Mouse (Mus musculus) C2C12 (cell line): ENCODE measurements around the gene Gm37240.

Source experiments
- CEBPB ChIP-seq: IDR thresholded peaks from one replicate; pipeline ENCODE4 v1.6.1; 2011; ENCODE audit warnings: low read depth, mild to moderate bottlenecking, control low read depth, moderate library complexity
- CTCF ChIP-seq: IDR thresholded peaks from one replicate; pipeline ENCODE4 v1.5.1; 2011; ENCODE audit not compliant: control insufficient read depth, insufficient read depth, insufficient read length
- FOSL1 ChIP-seq: IDR thresholded peaks from one replicate; pipeline ENCODE4 v1.8.0; 2011; ENCODE audit warnings: mild to moderate bottlenecking, low read length; ENCODE audit not compliant: poor library complexity, insufficient read depth, severe bottlenecking
- MYOD1 ChIP-seq: IDR thresholded peaks from one replicate; pipeline ENCODE4 v1.6.1; 2011; ENCODE audit warnings: low read depth; ENCODE audit not compliant: control insufficient read depth, insufficient read length
- MYOG ChIP-seq: IDR thresholded peaks from one replicate; pipeline ENCODE4 v1.6.1; 2011; ENCODE audit not compliant: control insufficient read depth, insufficient read length; ENCODE audit errors: extremely low read depth
- USF1 ChIP-seq: IDR thresholded peaks from one replicate; pipeline ENCODE4 v1.6.1; 2011; ENCODE audit warnings: low read depth, mild to moderate bottlenecking, control low read depth, moderate library complexity

GRCm38 (mm10) chr3:84715073-84715768 lies 1172.1 kb downstream of the Gm37240 start:
- no peak for TF ChIP-seq CTCF
- no peak for TF ChIP-seq CEBPB
- TF ChIP-seq FOSL1 = no peak
- TF ChIP-seq MYOG = no peak
- TF ChIP-seq MYOD1 = no peak
- TF ChIP-seq USF1 = no peak
